Mouse (Mus musculus) limb, embryonic 14.5 days (tissue): ENCODE measurements around the gene Lmtk2. TPM values are rescaled to one million over a fixed set of nuclear protein-coding genes. Genes with fewer than 3 reads are reported as not detected.

Source experiments
- ATAC-seq: fragments of 200-750 bp; cut with Nextera tagmentation; 2 replicates; pipeline ENCODE4 v1.8.0; 2017; ENCODE audit warnings: low read depth, moderate number of reproducible peaks, moderate TSS enrichment; ENCODE audit not compliant: low FRiP score
- DNase-seq: peaks from one replicate; pipeline ENCODE4 v3.0.0-alpha.2; 2015; ENCODE audit warnings: low spot score
- H3K27ac ChIP-seq: fragments of 300-500 bp; sonication (generic); replicated peaks from 2 replicates; pipeline ENCODE4 v1.5.1; 2014; ENCODE audit warnings: low read depth, mild to moderate bottlenecking, low read length, moderate library complexity, mixed read lengths
- H3K27me3 ChIP-seq: fragments of 300-500 bp; sonication (generic); 2 replicates; pipeline ENCODE4 v1.6.1; 2014; ENCODE audit warnings: low read length, mixed read lengths; ENCODE audit not compliant: control insufficient read depth, insufficient read depth
- H3K36me3 ChIP-seq: fragments of 300-500 bp; sonication (generic); 2 replicates; pipeline ENCODE4 v1.6.1; 2014; ENCODE audit warnings: mild to moderate bottlenecking, low read length, moderate library complexity, mixed read lengths; ENCODE audit not compliant: control insufficient read depth, insufficient read depth
- H3K4me1 ChIP-seq: fragments of 300-500 bp; sonication (generic); 2 replicates; pipeline ENCODE4 v1.6.1; 2014; ENCODE audit warnings: antibody characterized with exemption, low read length, mixed read lengths; ENCODE audit not compliant: control insufficient read depth, insufficient read depth
- H3K4me2 ChIP-seq: fragments of 300-500 bp; sonication (generic); replicated peaks from 2 replicates; pipeline ENCODE4 v1.6.1; 2014; ENCODE audit warnings: low read depth, mild to moderate bottlenecking, low read length, moderate library complexity; ENCODE audit not compliant: severe bottlenecking
- H3K4me3 ChIP-seq: fragments of 300-500 bp; sonication (generic); replicated peaks from 2 replicates; pipeline ENCODE4 v1.5.1; 2014; ENCODE audit warnings: low read length
- H3K9ac ChIP-seq: fragments of 300-500 bp; sonication (generic); 2 replicates; pipeline ENCODE4 v1.6.1; 2014; ENCODE audit warnings: mild to moderate bottlenecking, low read depth, low read length, moderate library complexity; ENCODE audit not compliant: severe bottlenecking
- H3K9me3 ChIP-seq: fragments of 300-500 bp; sonication (generic); 2 replicates; pipeline ENCODE4 v1.6.1; 2016; ENCODE audit warnings: low read length; ENCODE audit not compliant: control insufficient read depth
- POLR2A ChIP-seq: fragments of 200-500 bp; IDR thresholded peaks from 2 replicates; pipeline ENCODE4 v1.8.0; 2012; ENCODE audit warnings: inconsistent platforms, mild to moderate bottlenecking, moderate library complexity, borderline replicate concordance; ENCODE audit not compliant: insufficient read depth, insufficient read length; ENCODE audit errors: extremely low read depth
- WGBS: fragments of 180-500 bp; shearing (Covaris S2); extraction: QIAGEN DNeasy Blood & Tissue Kit; methylation state at CpG from one replicate; pipeline ENCODE4 v1.1.7; 2014; 5-methylcytosine and 5-hydroxymethylcytosine counted together
- polyA plus RNA-seq, 2 experiments: library from polyadenylated mRNA; depleted of rRNA in 1 of 2; stranded (reverse) in 1 of 2; unstranded in 1 of 2; fragments of >200 nt; fragmentation: Nextera tagmentation in 1 of 2; extraction: Ambion mirVana in 1 of 2; gene quantifications; 2 replicates each; pipeline versions ENCODE4 v1.2.1 to v1.2.3; 2012 to 2014

Gene Lmtk2
- polyA plus RNA-seq, 2 experiments, result 3.6 to 8.2 TPM

DNA sequence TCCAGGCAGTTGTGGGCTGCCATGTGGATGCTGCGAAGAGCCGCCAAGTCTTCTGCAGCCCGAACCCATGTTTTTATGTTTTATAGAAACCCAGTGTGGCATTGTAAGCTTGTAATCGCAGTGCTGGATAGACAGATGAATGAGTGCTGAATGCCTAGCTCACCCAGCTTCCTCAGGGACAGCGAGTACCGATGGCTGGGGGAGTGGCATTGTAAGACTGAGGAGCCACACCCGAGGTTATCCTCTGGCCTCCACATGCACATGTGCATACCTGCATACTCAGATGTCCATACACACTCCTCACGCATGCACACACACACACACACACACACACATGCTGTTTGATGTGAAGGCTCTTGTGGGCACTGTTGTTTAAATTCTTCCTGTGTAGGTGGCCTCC is 58.9 kb downstream of the Lmtk2 start:
- no peak for TF ChIP-seq POLR2A
- Histone ChIP-seq H3K4me3 (no peak overlapping the region), H3K4me1 (0 out of 2 replicates have a peak, but pooled peaks cover 6% of the 10 kb centered on the region), H3K9ac (no peak overlapping the region), H3K9me3 (no peaks in the 10 kb centered on the region), H3K4me2 (no peak overlapping the region), H3K27ac (no peak overlapping the region), H3K36me3 (peaks cover 24% of the 10 kb centered on the region), H3K27me3 (no peaks in the 10 kb centered on the region)
- no peak for ATAC-seq
- WGBS, result 88% methylated on average over 8 of the region's 8 CpGs
- no peak for DNase-seq

GRCm38 (mm10) chr5:144162080-144162812 is 62.0 kb downstream of the Lmtk2 start:
- Histone ChIP-seq H3K9me3 (no peaks in the 10 kb centered on the region), H3K9ac (no peak overlapping the region), H3K4me1 (0 out of 2 replicates have a peak, but pooled peaks cover 6% of the 10 kb centered on the region), H3K27me3 (no peaks in the 10 kb centered on the region), H3K4me3 (no peak overlapping the region), H3K27ac (no peak overlapping the region), H3K4me2 (no peak overlapping the region), H3K36me3 (peaks cover 25% of the 10 kb centered on the region)
- DNase-seq (no peak), ATAC-seq (no peak)
- 81% methylated on average over 5 of the region's 5 CpGs for WGBS
- no peak for TF ChIP-seq POLR2A

- H3K9me3 ChIP-seq, result no peaks in the 10 kb centered on the region
- ATAC-seq, result no peak
- DNase-seq, result no peak
- WGBS, result 64% methylated on average over 10 of the region's 10 CpGs
- TF ChIP-seq POLR2A, result no peak
- peaks cover 21% of the 10 kb centered on the region for H3K36me3 ChIP-seq
- H3K27ac ChIP-seq, result no peak overlapping the region
- H3K4me1 ChIP-seq, result 0 out of 2 replicates have a peak, but pooled peaks cover 6% of the 10 kb centered on the region
- H3K4me2 ChIP-seq, result no peak overlapping the region
- H3K27me3 ChIP-seq, result no peaks in the 10 kb centered on the region
- no peak overlapping the region for H3K4me3 ChIP-seq
- H3K9ac ChIP-seq, result no peak overlapping the region
Measured at GRCm38 (mm10) chr5:144162813-144163517, 62.7 kb downstream of the Lmtk2 start.

GRCm38 (mm10) chr5:144165756-144166155 is 65.5 kb downstream of the Lmtk2 start:
- H3K36me3 ChIP-seq, result peaks cover 22% of the 10 kb centered on the region; the same call in 1 of the 2 replicates

GRCm38 (mm10) chr5:144169275-144169975 is 69.2 kb downstream of the Lmtk2 start:
- WGBS, result 86% methylated on average over 8 of the region's 8 CpGs
- no peak for TF ChIP-seq POLR2A
- no peak for ATAC-seq
- H3K4me2 ChIP-seq, result no peak overlapping the region
- no peaks in the 10 kb centered on the region for H3K9me3 ChIP-seq
- H3K9ac ChIP-seq, result no peak overlapping the region
- peaks cover 46% of the 10 kb centered on the region for H3K36me3 ChIP-seq
- H3K4me1 ChIP-seq, result no peaks in the 10 kb centered on the region
- H3K27me3 ChIP-seq, result no peaks in the 10 kb centered on the region
- no peak overlapping the region for H3K4me3 ChIP-seq
- H3K27ac ChIP-seq, result no peak overlapping the region
- DNase-seq, result no peak

More at GRCm38 (mm10) chr5:144165756-144166155, 65.5 kb downstream of the Lmtk2 start:
- ATAC-seq (no peak), DNase-seq (no peak)
- TF ChIP-seq POLR2A, result no peak
- H3K9me3 ChIP-seq, result no peaks in the 10 kb centered on the region
- WGBS, result 92% methylated on average over 3 of the region's 3 CpGs
- no peaks in the 10 kb centered on the region for H3K4me1 ChIP-seq
- no peak overlapping the region for H3K4me2 ChIP-seq
- no peak overlapping the region for H3K4me3 ChIP-seq
- H3K27ac ChIP-seq, result no peak overlapping the region
- no peaks in the 10 kb centered on the region for H3K27me3 ChIP-seq
- H3K9ac ChIP-seq, result no peak overlapping the region
